Mouse (Mus musculus): ENCODE data around the gene Ager. TPM values are rescaled to one million over a fixed set of nuclear protein-coding genes. Genes with fewer than 3 reads are reported as not detected.

The Ager gene
- 15.7 and 19.8 TPM in 2 replicates for total RNA-seq (2017)

DNA sequence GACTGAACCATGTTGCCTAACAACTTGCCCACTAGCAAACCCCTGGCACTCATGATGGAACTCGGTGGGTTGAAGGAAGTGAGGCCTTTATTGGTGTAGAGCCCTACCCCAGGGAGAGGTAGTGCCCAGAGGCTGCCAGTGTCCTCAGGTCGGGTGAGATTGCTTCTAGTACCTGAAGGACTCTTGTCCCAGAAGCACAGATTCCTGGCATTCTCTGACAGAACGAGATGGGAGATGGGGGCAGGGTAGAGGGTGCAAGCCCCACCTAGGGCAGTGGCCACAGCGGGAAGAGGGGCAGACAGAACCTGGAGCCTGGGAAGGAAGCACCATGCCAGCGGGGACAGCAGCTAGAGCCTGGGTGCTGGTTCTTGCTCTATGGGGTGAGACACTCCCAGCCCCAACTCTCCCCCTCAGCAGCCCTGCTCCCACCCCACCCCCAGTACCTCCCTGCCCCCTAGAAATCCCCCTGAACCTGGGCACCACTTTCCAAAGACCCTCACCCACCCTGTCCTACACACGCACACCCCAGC is at the start of gene Ager:
Gene Ager (plus strand): TSS at position 297 of the 530 bp plus-strand sequence.
- ATAC-seq (ENCODE audit: extremely low read depth, insufficient number of reproducible peaks, low FRiP score, poor library complexity, severe bottlenecking), result no peak

DNA sequence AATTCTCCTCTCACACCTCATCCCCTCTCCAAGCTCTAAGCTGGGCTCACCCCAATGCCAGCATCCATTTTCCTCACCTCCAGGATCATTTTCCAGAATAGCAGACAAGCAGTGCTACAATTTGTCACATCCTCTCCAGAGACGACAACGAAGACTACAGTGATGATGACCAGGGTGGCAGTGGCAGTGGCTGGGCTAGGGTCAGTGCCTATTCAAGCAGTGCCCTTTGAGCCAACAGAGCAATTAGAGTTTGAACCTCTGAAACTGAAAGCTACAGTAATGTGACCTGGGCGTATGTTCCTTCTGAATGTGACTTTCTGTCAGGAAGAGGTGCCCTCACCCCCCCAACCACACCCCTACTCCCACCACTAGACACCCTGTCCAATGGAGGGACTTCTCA is 48.5 kb upstream of the Ager start:
- ATAC-seq (ENCODE audit: extremely low read depth, insufficient number of reproducible peaks, low FRiP score, poor library complexity, severe bottlenecking), result no peak

DNA sequence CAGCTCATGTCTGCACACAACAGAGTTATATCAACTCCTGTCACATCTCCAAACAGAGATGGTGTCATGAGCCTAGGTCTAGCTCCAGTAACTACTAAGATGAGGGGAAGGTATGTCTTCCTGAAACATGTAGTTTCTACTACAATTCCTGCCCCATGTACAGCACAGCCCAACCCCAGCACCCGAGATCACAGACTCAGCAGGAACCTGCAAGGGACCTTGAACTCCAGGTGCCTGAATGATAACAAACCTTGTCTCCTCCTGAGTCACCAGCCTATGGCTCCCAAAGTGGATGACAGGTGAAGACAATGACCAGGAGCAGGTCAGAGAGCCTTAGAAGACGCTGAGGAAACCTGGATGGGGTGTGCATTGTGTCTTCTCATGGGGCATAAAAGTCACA is 47.8 kb upstream of the Ager start:
- no peak for ATAC-seq (ENCODE audit: extremely low read depth, insufficient number of reproducible peaks, low FRiP score, poor library complexity, severe bottlenecking)

DNA sequence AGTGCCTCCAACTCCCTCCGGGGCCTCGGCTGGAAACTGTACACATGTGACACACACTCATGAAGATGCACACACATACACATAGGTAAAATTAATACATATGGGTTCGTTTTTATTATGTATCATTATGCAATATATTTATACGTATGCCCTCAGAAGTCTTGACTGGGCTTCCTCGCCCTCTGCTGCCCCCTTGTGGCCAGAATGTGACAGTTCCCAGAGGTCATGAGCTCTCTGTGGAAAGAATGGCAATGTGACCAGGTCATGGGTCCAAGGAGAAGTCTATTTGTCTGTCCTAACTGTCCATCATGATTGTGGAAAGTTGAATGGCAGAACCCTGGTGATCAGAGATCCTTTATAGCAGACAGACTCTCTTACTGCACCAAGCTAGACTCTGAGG is 42.2 kb upstream of the Ager start:
- ATAC-seq (ENCODE audit: extremely low read depth, insufficient number of reproducible peaks, low FRiP score, poor library complexity, severe bottlenecking), result peak; percentile 78

DNA sequence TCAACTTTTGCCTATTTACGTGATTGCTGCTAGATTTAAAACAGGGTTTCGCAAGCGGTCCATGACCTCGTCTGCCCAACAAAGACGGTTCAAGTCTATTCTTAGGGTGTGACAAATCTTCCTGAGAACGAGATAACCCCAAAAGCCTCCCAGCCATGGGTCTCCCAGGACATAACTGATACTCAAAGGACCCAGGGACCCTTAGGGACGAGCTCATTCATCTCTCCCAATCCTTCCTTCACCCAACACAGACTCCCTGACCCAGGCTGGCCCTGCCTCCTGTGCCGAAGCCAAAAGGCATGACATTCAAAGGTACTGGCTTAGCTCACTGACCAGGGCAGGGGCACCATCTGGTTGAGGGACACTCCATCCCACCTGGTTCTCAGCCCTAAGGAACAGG is 41.3 kb upstream of the Ager start:
- no peak for ATAC-seq (ENCODE audit: extremely low read depth, insufficient number of reproducible peaks, low FRiP score, poor library complexity, severe bottlenecking)

DNA sequence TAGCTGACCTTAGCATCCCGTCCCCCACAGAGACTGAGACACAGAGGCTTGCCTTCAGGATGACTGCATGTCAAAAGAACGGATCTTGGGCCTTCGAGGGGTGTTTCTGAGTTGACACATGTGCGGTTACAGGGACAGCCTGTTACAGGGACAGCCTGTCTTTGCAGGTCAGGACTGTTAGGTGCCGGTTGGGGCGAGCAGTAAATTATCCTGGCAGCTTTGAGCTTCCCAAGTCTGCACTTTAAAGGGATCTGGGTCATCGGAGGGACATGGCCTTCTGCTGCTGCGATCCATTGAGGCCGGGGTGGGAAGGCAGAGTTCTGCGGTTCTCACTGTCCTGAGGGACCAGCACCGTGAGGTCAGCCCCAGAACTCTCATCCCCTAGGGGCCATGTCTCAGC is 40.3 kb upstream of the Ager start:
- no peak for ATAC-seq (ENCODE audit: extremely low read depth, insufficient number of reproducible peaks, low FRiP score, poor library complexity, severe bottlenecking)

DNA sequence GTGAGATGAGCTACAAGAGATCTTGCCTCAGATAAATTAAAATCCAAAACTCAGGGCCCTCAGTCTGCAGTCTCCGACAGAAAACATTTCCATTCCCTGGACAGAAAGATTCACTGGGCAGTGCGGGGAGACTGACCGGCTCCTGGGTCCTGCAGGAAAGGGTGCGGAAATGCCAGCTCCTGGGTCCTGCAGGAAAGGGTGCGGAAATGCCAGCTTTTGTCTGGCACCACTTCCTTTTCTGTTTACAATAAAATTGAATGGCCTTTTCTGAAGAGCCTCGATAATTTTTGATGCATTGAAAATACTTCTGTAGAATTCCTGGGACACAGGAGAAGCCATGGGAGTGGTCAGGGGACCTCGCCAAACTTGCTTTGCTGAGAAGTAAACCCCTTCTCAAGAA is 38.5 kb upstream of the Ager start:
- ATAC-seq (ENCODE audit: extremely low read depth, insufficient number of reproducible peaks, low FRiP score, poor library complexity, severe bottlenecking), result no peak

DNA sequence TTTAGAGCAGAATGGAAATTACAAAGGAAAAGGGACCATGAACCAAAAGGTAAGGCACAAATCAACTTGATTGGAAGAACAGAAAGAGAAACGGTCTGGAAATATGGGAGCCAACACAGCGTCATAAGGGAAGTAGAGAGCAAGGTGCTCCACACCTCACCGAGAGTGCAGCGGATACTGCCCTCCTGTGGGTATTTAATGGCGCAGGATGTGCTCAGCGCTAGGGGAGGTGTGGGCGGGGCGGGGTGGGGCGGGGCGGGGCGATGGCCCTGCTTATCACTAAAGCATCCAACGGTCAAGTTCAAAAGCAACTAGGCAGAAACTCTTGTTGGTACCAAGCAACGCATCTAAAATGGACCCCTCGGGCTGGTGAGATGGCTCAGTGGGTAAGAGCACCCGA is 37.8 kb upstream of the Ager start:
- ATAC-seq (ENCODE audit: extremely low read depth, insufficient number of reproducible peaks, low FRiP score, poor library complexity, severe bottlenecking), result no peak

DNA sequence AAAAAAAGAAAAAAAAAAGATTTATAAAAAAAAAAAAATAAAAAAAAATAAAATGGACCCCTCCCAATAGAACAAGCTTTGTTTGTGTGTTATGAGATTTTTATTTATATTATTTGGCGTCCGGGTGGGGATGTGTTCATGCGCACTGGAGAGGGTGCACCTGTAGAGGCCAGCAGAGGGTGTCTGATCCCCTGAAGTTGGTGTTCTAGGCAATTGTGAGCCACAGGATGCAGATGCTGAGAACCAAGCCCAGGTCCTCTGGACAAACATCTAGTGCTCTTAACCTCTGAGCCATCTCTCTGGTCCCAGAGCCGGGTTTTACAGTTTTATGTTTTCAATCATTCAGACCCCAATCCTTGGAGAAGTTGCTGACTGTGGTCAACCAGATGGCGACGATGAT is 37.2 kb upstream of the Ager start:
- no peak for ATAC-seq (ENCODE audit: extremely low read depth, insufficient number of reproducible peaks, low FRiP score, poor library complexity, severe bottlenecking)

DNA sequence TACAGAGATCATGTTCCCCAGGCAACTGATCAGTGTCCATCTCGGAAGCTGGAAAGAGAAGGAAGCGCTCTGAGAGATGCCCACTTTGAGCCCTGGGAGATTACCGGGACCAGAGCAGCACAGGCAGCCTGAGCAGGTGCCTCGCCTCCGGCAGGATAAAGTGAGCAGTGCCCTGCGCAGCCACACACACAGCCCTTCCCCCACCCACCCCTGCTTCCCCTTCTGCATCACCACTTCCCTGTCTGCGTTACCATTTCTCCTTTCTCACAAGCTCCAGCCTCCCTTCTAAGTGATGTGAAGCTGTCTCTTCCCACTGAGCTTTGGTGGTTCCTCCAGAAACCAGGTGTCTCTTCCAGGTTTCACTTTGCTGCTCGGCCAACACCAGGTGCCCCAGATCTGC is 36.5 kb upstream of the Ager start:
- ATAC-seq (ENCODE audit: extremely low read depth, insufficient number of reproducible peaks, low FRiP score, poor library complexity, severe bottlenecking), result peak; percentile 77

DNA sequence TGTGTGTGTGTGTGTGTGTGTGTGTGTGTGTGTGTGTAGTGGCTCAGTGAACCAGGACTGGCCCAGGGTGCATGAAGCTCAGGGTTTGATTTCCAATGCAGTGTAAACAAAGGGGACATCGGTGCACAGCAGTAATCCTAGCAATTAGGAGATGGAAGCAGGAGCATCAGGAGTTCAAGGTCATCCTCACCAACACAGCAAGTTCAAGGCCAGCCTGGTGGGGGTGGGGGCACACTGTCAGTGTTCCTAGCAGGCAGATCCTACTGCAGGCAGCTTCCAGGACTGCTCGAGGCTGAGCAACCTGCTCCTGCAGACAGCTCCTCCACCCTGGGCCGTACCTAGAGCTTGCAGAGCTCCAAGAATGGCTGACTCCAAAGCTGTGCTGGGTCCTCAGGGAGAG is 35.1 kb upstream of the Ager start:
- ATAC-seq (ENCODE audit: extremely low read depth, insufficient number of reproducible peaks, low FRiP score, poor library complexity, severe bottlenecking), result no peak

DNA sequence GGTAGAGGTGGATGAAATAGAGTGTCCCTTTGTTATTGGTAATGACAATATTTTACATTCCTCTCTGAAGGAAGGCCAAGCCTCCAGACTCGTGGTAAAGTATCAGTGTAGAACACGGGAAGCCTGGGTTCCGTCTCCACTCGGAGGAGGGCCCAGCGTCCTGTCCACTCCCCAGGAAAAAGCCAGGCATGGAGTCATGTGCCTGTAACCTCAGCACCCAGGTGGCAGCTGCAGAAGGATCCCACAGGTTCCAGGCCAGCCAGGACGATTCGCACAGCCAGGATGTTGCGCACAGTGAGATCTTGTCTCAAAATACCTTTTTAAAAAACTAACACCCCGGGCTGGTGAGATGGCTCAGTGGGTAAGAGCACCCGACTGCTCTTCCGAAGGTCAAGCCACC is 34.3 kb upstream of the Ager start:
- no peak for ATAC-seq (ENCODE audit: extremely low read depth, insufficient number of reproducible peaks, low FRiP score, poor library complexity, severe bottlenecking)

DNA sequence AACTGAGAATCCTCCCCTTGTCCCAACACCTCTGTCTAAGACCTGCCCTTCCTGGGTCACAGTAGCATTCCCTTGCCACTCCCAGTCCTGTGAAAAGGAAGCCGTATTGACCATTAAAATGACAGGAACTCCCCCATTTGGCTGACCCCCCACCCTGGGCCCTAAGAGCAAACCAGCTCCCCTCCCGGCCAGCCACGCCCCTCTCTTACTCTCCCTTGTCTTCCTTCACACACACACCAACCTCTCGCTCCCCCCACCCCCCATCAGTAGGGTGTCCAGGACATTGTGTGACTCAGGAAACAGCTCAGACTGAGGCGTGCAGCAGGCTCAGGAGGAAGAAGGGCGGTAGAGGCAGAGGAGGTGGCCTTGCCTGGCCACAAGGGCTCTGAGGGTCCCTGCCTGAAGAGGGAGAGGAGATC is 33.6 kb upstream of the Ager start, which contains the start of gene Notch4:
Gene Notch4 (plus strand): TSS at position 266 of the 419 bp plus-strand sequence.
- no peak for ATAC-seq (ENCODE audit: extremely low read depth, insufficient number of reproducible peaks, low FRiP score, poor library complexity, severe bottlenecking)

DNA sequence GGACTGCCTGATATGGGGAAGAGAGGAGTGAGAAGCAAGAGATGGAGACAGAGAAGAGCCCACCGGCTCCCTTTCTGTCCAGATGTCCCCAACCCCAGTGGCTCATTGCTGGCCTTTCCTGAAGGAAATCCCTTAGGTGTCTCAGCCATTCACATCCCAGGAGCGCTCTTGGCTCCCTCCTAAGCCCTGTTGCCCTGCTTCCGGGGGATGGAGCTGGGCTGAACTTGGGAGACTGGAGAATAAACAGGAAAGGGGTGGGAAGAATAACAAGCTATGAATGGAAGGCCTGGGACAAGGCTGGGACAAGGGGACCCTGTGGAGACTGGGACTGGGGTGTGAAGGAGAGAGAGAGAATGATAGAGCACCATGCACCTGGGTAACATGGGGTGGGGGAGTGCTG is 32.9 kb upstream of the Ager start:
- no peak for ATAC-seq (ENCODE audit: extremely low read depth, insufficient number of reproducible peaks, low FRiP score, poor library complexity, severe bottlenecking)

DNA sequence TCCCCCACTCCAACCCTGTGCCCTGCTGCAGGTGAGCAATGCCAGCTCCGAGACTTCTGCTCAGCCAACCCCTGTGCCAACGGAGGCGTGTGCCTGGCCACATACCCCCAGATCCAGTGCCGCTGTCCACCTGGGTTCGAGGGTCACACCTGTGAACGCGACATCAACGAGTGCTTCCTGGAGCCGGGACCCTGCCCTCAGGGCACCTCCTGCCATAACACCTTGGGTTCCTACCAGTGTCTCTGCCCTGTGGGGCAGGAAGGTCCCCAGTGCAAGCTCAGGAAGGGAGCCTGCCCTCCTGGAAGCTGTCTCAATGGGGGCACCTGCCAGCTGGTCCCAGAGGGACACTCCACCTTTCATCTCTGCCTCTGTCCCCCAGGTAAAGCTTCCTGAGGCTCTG is 30.4 kb upstream of the Ager start:
- ATAC-seq (ENCODE audit: extremely low read depth, insufficient number of reproducible peaks, low FRiP score, poor library complexity, severe bottlenecking), result no peak

DNA sequence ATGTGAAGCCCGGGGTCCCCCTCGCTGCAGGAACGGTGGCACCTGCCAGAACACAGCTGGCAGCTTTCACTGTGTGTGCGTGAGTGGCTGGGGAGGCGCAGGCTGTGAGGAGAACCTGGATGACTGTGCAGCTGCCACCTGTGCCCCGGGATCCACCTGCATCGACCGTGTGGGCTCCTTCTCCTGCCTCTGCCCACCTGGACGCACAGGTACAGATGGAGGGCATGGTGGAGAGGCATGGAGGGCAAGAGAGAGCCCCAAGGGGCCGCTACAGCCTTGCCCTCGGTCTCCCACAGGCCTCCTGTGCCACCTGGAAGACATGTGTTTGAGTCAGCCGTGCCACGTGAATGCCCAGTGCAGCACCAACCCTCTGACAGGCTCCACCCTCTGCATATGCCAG is 29.2 kb upstream of the Ager start:
- ATAC-seq (ENCODE audit: extremely low read depth, insufficient number of reproducible peaks, low FRiP score, poor library complexity, severe bottlenecking), result no peak

DNA sequence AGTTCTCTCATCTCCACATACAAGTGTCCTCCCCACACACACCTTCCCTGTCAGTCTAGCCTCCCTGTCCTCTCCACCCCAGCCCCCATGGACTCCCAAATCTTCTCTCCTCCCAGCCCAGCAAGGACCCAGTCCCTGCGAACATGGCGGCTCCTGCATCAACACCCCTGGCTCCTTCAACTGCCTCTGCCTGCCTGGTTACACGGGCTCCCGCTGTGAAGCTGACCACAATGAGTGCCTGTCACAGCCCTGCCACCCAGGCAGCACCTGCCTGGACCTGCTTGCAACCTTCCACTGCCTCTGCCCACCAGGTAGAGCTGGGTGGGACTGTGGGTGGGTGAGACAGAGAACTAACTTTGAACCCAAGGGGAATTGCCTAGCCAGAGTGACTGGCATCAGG is 27.7 kb upstream of the Ager start:
- ATAC-seq (ENCODE audit: extremely low read depth, insufficient number of reproducible peaks, low FRiP score, poor library complexity, severe bottlenecking), result no peak

DNA sequence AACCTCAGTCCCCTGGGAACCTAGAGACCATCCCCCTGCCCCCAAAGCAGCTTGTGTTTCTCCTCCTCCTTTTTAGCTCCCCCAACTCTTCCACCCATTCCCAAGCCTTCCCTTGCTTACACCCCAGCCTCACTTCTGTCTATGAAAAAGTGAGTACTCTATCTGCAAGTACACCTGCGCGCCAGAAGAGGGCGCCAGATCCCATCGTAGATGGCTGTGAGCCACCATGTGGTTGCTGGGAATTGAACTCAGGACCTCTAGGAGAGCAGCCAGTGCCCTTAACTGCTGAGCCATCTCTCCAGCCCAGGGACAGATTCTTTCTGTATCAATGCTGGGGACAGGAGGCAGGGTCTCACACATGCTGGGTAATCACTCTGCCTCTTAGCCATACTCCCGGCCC is 25.8 kb upstream of the Ager start:
- no peak for ATAC-seq (ENCODE audit: extremely low read depth, insufficient number of reproducible peaks, low FRiP score, poor library complexity, severe bottlenecking)

DNA sequence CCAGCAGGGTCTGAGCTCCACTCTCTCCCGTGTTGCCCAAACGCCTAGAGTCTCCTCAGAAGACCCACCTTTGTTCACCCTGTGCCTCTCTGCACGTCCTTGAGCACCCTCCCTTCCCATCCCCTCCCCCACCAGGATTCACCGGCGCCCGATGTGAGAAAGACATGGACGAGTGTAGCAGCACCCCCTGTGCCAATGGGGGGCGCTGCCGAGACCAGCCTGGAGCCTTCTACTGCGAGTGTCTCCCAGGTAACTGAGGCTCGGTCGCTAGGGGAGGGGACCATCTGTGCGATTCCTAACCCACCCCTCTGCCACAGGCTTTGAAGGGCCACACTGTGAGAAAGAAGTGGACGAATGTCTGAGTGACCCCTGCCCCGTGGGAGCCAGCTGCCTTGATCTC is 25.3 kb upstream of the Ager start:
- no peak for ATAC-seq (ENCODE audit: extremely low read depth, insufficient number of reproducible peaks, low FRiP score, poor library complexity, severe bottlenecking)

DNA sequence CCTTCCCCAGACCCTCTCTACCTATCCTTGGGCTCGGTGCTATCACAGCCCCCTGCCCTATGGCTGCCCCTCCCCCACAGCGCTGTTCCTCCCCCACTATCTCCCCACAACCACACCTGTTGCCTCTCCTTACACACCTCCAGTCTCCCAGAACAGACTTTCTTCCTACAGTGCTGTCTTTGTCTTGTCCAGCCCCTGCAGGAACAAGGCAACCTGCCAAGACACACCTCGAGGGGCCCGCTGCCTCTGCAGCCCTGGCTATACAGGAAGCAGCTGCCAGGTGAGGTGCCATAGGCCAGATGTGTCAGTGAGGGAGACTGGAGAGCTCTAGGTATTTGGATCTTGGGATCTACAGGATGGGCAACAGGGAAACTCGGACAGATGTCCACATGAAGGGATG is 21.1 kb upstream of the Ager start:
- no peak for ATAC-seq (ENCODE audit: extremely low read depth, insufficient number of reproducible peaks, low FRiP score, poor library complexity, severe bottlenecking)

DNA sequence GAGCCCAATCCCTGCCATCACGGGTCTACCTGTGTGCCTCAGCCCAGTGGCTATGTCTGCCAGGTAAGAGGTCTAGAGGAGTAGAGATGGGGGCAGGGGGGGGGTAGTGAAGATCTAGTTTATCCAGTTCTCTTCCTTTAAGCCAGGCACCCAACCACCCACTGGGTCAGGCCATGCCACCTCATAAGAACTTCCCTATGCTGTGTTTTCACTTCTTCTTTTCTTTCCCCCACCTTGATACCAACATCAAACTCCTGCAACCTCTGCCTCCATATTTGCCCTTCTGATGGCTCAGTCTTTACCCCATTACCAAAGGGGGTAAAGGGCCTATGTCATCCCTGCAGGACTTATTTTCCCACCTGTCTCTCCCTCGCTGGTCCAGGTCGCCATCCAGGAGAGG is 19.6 kb upstream of the Ager start:
- peak; percentile 75 for ATAC-seq (ENCODE audit: extremely low read depth, insufficient number of reproducible peaks, low FRiP score, poor library complexity, severe bottlenecking)

DNA sequence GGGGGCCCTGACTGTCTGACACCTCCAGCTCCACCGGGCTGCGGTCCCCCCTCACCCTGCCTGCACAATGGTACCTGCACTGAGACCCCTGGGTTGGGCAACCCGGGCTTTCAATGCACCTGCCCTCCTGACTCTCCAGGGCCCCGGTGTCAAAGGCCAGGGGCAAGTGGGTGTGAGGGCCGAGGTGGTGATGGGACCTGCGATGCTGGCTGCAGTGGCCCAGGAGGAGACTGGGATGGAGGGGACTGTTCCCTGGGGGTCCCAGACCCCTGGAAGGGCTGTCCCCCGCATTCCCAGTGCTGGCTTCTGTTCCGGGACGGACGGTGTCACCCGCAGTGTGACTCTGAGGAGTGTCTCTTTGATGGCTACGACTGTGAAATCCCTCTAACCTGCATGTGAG is 15.1 kb upstream of the Ager start:
- ATAC-seq (ENCODE audit: extremely low read depth, insufficient number of reproducible peaks, low FRiP score, poor library complexity, severe bottlenecking), result no peak

Measured in neutrophil, adult 5-6 weeks (primary cell).